Mouse (Mus musculus): ENCODE results near the gene 1110059E24Rik. TPM values are rescaled to one million over a fixed set of nuclear protein-coding genes. Genes with fewer than 3 reads are reported as not detected.
"Not testable (repeated sequence)": the region's sequence is repeated elsewhere in the genome, so short reads cannot be mapped to it uniquely, and the experiment has no call there.

The 1110059E24Rik gene
- polyA plus RNA-seq, 1 experiment from 2014 or later = 70.2 TPM

DNA sequence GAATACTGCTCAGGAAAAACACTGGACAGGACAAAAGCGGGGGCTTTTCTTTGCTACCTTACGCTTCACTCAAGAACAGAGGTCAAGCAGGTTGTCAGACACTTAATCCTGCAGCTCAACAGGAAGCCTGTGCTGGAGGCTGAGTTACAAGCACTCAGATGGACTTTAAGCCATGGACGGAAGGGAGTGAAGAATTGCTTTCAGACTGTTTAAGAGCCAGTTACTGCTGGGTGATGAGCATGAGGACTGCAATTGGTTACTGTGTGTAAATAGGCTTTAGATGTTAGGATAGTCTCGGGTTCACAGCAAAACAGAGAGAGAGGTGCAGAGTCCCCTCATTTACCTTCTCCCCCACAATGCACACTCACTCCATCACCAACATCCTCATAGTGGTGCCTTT lies 7.5 kb downstream of the 1110059E24Rik start:
- WGBS = 81% methylated on average over 4 of the region's 4 CpGs
- Histone ChIP-seq H3K4me3 (no peak overlapping the region), H3K9me3 (no peaks in the 10 kb centered on the region), H3K27me3 (ENCODE audit: insufficient read depth, poor library complexity, severe bottlenecking) (no peaks in the 10 kb centered on the region), H3K4me1 (replicated peaks) (no peaks in the 10 kb centered on the region), H3K27ac (no peak overlapping the region), H3K36me3 (no peaks in the 10 kb centered on the region)
- DNase-seq (ENCODE audit: low spot score) = no peak

- H3K36me3 ChIP-seq = no peaks in the 10 kb centered on the region
- no peak for DNase-seq (ENCODE audit: low spot score)
- WGBS = 89% methylated on average over 1 of the region's 1 CpGs
- no peaks in the 10 kb centered on the region for H3K27me3 ChIP-seq (ENCODE audit: insufficient read depth, poor library complexity, severe bottlenecking)
- no peaks in the 10 kb centered on the region for H3K9me3 ChIP-seq
- H3K27ac ChIP-seq = no peak overlapping the region
- H3K4me3 ChIP-seq = no peak overlapping the region
- no peaks in the 10 kb centered on the region for H3K4me1 ChIP-seq (replicated peaks)
Measured at GRCm38 (mm10) chr19:21643935-21644334, 8.8 kb downstream of the 1110059E24Rik start.

DNA sequence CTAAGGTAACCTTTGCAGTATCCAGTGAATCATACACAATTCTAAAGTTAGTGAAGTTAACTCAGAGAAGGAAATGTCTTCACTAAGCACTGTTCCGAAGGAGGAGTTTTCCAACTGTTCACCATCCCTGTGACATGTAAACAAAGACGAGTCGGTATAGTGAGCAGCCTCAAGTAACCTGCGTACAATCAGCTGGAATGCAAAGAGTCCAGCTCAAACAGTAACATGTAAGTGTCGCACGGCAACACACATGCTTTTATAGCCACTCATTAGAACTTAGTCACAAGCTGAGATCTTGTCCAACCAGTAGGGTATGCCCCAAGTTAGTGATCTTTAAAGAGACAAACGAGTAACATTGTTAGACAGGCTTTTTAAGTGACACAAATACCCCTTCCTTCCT lies 15.1 kb downstream of the 1110059E24Rik start:
- Histone ChIP-seq H3K4me1 (replicated peaks) (no peaks in the 10 kb centered on the region), H3K36me3 (0 out of 2 replicates have a peak, but pooled peaks cover 3% of the 10 kb centered on the region)

DNA sequence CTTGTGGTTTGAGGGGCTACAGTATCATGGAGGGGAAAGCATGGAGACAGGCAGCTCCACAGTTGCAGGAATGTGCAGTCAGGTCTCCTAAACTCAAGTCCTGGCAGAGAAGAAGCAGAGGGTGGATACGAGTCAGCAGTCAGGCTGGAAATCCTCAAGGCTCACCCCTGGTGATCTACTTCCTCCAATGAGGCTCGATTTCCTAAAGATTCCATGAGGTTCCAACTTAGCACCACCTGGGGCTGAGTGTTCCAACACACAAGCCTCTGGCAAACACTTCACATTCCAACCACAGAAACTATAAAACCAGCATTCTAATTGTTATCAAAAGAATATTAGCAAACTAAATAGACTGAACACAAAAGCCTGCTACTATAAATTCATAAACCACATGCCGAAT lies 15.9 kb downstream of the 1110059E24Rik start:
- H3K27ac ChIP-seq = no peak overlapping the region
- DNase-seq (ENCODE audit: low spot score) = no peak
- H3K4me3 ChIP-seq = no peak overlapping the region
- 0 out of 2 replicates have a peak, but pooled peaks cover 3% of the 10 kb centered on the region for H3K36me3 ChIP-seq
- no peaks in the 10 kb centered on the region for H3K9me3 ChIP-seq
- no peaks in the 10 kb centered on the region for H3K4me1 ChIP-seq (replicated peaks)
- WGBS = 87% methylated on average over 3 of the region's 3 CpGs
- H3K27me3 ChIP-seq (ENCODE audit: insufficient read depth, poor library complexity, severe bottlenecking) = no peaks in the 10 kb centered on the region

More for the DNA sequence above, 15.1 kb downstream of the 1110059E24Rik start:
- no peaks in the 10 kb centered on the region for H3K9me3 ChIP-seq
- H3K4me3 ChIP-seq = no peak overlapping the region
- no peak for DNase-seq (ENCODE audit: low spot score)
- no peak overlapping the region for H3K27ac ChIP-seq
- no peaks in the 10 kb centered on the region for H3K27me3 ChIP-seq (ENCODE audit: insufficient read depth, poor library complexity, severe bottlenecking)
- 94% methylated on average over 7 of the region's 7 CpGs for WGBS

GRCm38 (mm10) chr19:21635406-21635805 lies 17.4 kb downstream of the 1110059E24Rik start:
- DNase-seq (ENCODE audit: low spot score) = no peak
- Histone ChIP-seq H3K4me3 (no peak overlapping the region), H3K9me3 (no peaks in the 10 kb centered on the region), H3K27me3 (ENCODE audit: insufficient read depth, poor library complexity, severe bottlenecking) (no peaks in the 10 kb centered on the region), H3K4me1 (replicated peaks) (peaks cover 4% of the 10 kb centered on the region; the same call in 1 of the 2 replicates), H3K27ac (no peak overlapping the region), H3K36me3 (0 out of 2 replicates have a peak, but pooled peaks cover 3% of the 10 kb centered on the region)
- WGBS = 91% methylated on average over 2 of the region's 2 CpGs

GRCm38 (mm10) chr19:21630656-21631331 lies 22.0 kb downstream of the 1110059E24Rik start:
- H3K4me1 ChIP-seq (replicated peaks) = peaks cover 12% of the 10 kb centered on the region
- H3K27ac ChIP-seq = no peak overlapping the region
- DNase-seq (ENCODE audit: low spot score) = no peak
- 79% methylated on average over 14 of the region's 14 CpGs for WGBS
- no peaks in the 10 kb centered on the region for H3K36me3 ChIP-seq
- H3K27me3 ChIP-seq (ENCODE audit: insufficient read depth, poor library complexity, severe bottlenecking) = no peaks in the 10 kb centered on the region
- no peak overlapping the region for H3K4me3 ChIP-seq
- H3K9me3 ChIP-seq = no peaks in the 10 kb centered on the region

GRCm38 (mm10) chr19:21629501-21629900 lies 23.3 kb downstream of the 1110059E24Rik start:
- Histone ChIP-seq H3K27me3 (ENCODE audit: insufficient read depth, poor library complexity, severe bottlenecking) (no peaks in the 10 kb centered on the region), H3K4me1 (replicated peaks) (peaks cover 12% of the 10 kb centered on the region), H3K27ac (no peak overlapping the region), H3K36me3 (no peaks in the 10 kb centered on the region), H3K4me3 (no peak overlapping the region), H3K9me3 (no peaks in the 10 kb centered on the region)
- no peak for DNase-seq (ENCODE audit: low spot score)
- 75% methylated on average over 1 of the region's 1 CpGs for WGBS

DNA sequence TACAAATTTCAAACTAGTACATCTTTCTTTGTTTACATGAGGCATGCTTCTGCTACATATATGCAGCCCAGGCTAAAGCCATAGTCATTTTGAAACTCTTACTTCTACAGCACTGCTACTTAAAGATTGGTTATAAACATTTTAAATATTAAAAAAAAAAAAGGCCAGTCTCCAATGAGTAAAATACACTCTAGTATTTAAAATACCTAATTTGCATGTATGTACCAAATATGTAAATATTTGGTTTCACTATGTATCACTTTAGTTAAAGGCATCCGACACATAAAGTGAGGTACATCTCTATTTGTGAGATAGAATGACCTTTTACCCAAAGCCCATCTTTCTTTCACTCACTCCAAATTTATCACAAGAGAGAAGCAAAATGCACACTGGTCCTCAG lies 23.7 kb downstream of the 1110059E24Rik start:
- no peaks in the 10 kb centered on the region for H3K9me3 ChIP-seq
- H3K27ac ChIP-seq = no peak overlapping the region
- no peak for DNase-seq (ENCODE audit: low spot score)
- H3K36me3 ChIP-seq = no peaks in the 10 kb centered on the region
- no peaks in the 10 kb centered on the region for H3K27me3 ChIP-seq (ENCODE audit: insufficient read depth, poor library complexity, severe bottlenecking)
- H3K4me1 ChIP-seq (replicated peaks) = peaks cover 12% of the 10 kb centered on the region
- 90% methylated on average over 1 of the region's 1 CpGs for WGBS
- no peak overlapping the region for H3K4me3 ChIP-seq

DNA sequence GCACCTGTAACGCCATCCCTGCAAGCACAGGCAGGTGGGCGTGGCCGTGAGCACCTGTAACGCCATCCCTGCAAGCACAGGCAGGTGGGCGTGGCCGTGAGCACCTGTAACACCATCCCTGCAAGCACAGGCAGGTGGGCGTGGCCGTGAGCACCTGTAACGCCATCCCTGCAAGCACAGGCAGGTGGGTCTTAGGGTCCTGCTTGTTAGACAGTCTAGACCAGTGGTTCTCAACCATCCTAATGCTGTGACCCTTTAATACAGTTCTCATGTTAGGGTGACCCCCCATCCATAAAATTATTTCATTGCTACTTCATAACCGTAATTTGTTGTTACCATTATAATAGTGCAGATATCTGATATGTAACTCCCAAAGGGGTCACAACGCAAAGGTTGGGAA lies 24.3 kb downstream of the 1110059E24Rik start:
- not testable (repeated sequence) for H3K9me3 ChIP-seq; H3K36me3 ChIP-seq; H3K4me3 ChIP-seq; H3K27me3 ChIP-seq (ENCODE audit: insufficient read depth, poor library complexity, severe bottlenecking); DNase-seq (ENCODE audit: low spot score); H3K27ac ChIP-seq
- 67% methylated on average over 8 of the region's 11 CpGs for WGBS
- peaks cover 12% of the 10 kb centered on the region for H3K4me1 ChIP-seq (replicated peaks)

- H3K4me3 ChIP-seq = no peak overlapping the region
- WGBS = 88% methylated on average over 6 of the region's 6 CpGs
- no peak overlapping the region for H3K27ac ChIP-seq
- DNase-seq (ENCODE audit: low spot score) = no peak
- no peaks in the 10 kb centered on the region for H3K36me3 ChIP-seq
- peaks cover 12% of the 10 kb centered on the region for H3K4me1 ChIP-seq (replicated peaks)
- H3K27me3 ChIP-seq (ENCODE audit: insufficient read depth, poor library complexity, severe bottlenecking) = no peaks in the 10 kb centered on the region
- H3K9me3 ChIP-seq = no peaks in the 10 kb centered on the region
Measured at GRCm38 (mm10) chr19:21626271-21626988, 26.3 kb downstream of the 1110059E24Rik start.

GRCm38 (mm10) chr19:21624148-21624535 lies 28.6 kb downstream of the 1110059E24Rik start:
- WGBS = 91% methylated on average over 4 of the region's 4 CpGs
- no peak overlapping the region for H3K4me3 ChIP-seq

GRCm38 (mm10) chr19:21623410-21624147 lies 29.2 kb downstream of the 1110059E24Rik start:
- H3K4me1 ChIP-seq (replicated peaks) = no peaks in the 10 kb centered on the region
- H3K36me3 ChIP-seq = no peaks in the 10 kb centered on the region
- WGBS = 84% methylated on average over 3 of the region's 3 CpGs
- H3K4me3 ChIP-seq = no peak overlapping the region
- H3K27me3 ChIP-seq (ENCODE audit: insufficient read depth, poor library complexity, severe bottlenecking) = no peaks in the 10 kb centered on the region
- no peaks in the 10 kb centered on the region for H3K9me3 ChIP-seq
- no peak for DNase-seq (ENCODE audit: low spot score)
- H3K27ac ChIP-seq = no peak overlapping the region

More at GRCm38 (mm10) chr19:21624148-21624535, 28.6 kb downstream of the 1110059E24Rik start:
- Histone ChIP-seq H3K27ac (no peak overlapping the region), H3K9me3 (no peaks in the 10 kb centered on the region), H3K36me3 (no peaks in the 10 kb centered on the region), H3K4me1 (replicated peaks) (0 out of 2 replicates have a peak, but pooled peaks cover under 1% of the 10 kb centered on the region), H3K27me3 (ENCODE audit: insufficient read depth, poor library complexity, severe bottlenecking) (no peaks in the 10 kb centered on the region)
- DNase-seq (ENCODE audit: low spot score) = no peak

GRCm38 (mm10) chr19:21615801-21616200 lies 37.0 kb downstream of the 1110059E24Rik start:
- no peaks in the 10 kb centered on the region for H3K9me3 ChIP-seq
- H3K36me3 ChIP-seq = peaks cover 8% of the 10 kb centered on the region
- no peak overlapping the region for H3K27ac ChIP-seq
- WGBS = 92% methylated on average over 3 of the region's 3 CpGs
- no peak overlapping the region for H3K4me3 ChIP-seq
- no peaks in the 10 kb centered on the region for H3K4me1 ChIP-seq (replicated peaks)
- no peaks in the 10 kb centered on the region for H3K27me3 ChIP-seq (ENCODE audit: insufficient read depth, poor library complexity, severe bottlenecking)
- no peak for DNase-seq (ENCODE audit: low spot score)
